Mouse (Mus musculus) gastrocnemius, adult 18-20 months (tissue): Measurements from ENCODE around the gene S100a14. TPM values are rescaled to one million over a fixed set of nuclear protein-coding genes. Genes with fewer than 3 reads are reported as not detected.

Experiments
- total RNA-seq, 2 experiments: library from RNA; stranded (reverse); gene quantifications; 2 replicates each; pipeline ENCODE4 v1.2.3; 2021

The S100a14 gene
- total RNA-seq, 2 experiments from 2014 or later = 0.39 TPM; not detected in 1

Other genes starting within 250 kb of the S100a14 start
- 10 to 100 TPM; 58.3 to 59.4 TPM for gene Gatad2b, start 233.7 kb upstream of the S100a14 start, total RNA-seq
- gene Slc27a3, start 136.9 kb upstream of the S100a14 start, total RNA-seq = 1 to 10 TPM; 1.0 to 1.1 TPM
- 10 to 100 TPM; 13.6 to 16.1 TPM for gene Ints3, start 93.2 kb upstream of the S100a14 start, total RNA-seq
- 1 to 10 TPM; 6.0 to 7.1 TPM for gene Npr1, start 61.0 kb upstream of the S100a14 start, total RNA-seq
- 10 to 100 TPM; 25.2 to 26.7 TPM for gene Ilf2, start 50.7 kb upstream of the S100a14 start, total RNA-seq
- 10 to 100 TPM; 78.8 to 79.5 TPM for gene Snapin, start 35.8 kb upstream of the S100a14 start, total RNA-seq
- 100 to 1,000 TPM in 1 of 2 experiments, 10 to 100 TPM in 1; 88.7 to 103 TPM for gene Chtop, start 17.4 kb upstream of the S100a14 start, total RNA-seq
- 100 to 1,000 TPM; 205 to 220 TPM for gene S100a1, start 12.5 kb upstream of the S100a14 start, total RNA-seq
- 10 to 100 TPM; 10.4 to 14.4 TPM for gene S100a13, start 12.4 kb upstream of the S100a14 start, total RNA-seq
- 10 to 100 TPM; 51.3 to 58.8 TPM for gene S100a16, start 10.4 kb downstream of the S100a14 start, total RNA-seq
- not detected for gene S100a3, start 33.7 kb downstream of the S100a14 start, total RNA-seq
- gene S100a2, start 63.4 kb downstream of the S100a14 start, total RNA-seq = not detected
- gene Gm42674, start 75.0 kb downstream of the S100a14 start, total RNA-seq = not detected
- 10 to 100 TPM; 10.1 to 17.7 TPM for gene S100a4, start 76.9 kb downstream of the S100a14 start, total RNA-seq
- gene S100a5, start 81.7 kb downstream of the S100a14 start, total RNA-seq = 1 to 10 TPM in 1 of 2 experiments, not detected in 1; 2.5 TPM
- gene S100a6, start 86.0 kb downstream of the S100a14 start, total RNA-seq = 100 to 1,000 TPM in 1 of 2 experiments, 10 to 100 TPM in 1; 63.5 to 106 TPM
- gene S100a7a, start 127.2 kb downstream of the S100a14 start, total RNA-seq = not detected
- gene S100a8, start 142.1 kb downstream of the S100a14 start, total RNA-seq = not detected
- gene S100a9, start 168.9 kb downstream of the S100a14 start, total RNA-seq = not detected
- gene Pglyrp4, start 200.1 kb downstream of the S100a14 start, total RNA-seq = not detected